Mouse (Mus musculus) activated CD4-positive, CD25-positive, alpha-beta regulatory T cell, adult 4 months (primary cell): ENCODE results near the gene Zpr1. TPM values are rescaled to one million over a fixed set of nuclear protein-coding genes. Genes with fewer than 3 reads are reported as not detected.

ENCODE experiments used
- ATAC-seq: one replicate; pipeline ENCODE4 v1.8.0; 2017
- polyA plus RNA-seq, 2 experiments: library from polyadenylated mRNA; unstranded; fragments of 100-300 nt; shearing (Covaris generic); gene quantifications; one replicate each; pipeline ENCODE4 v1.2.1; 2017

Gene Zpr1
- polyA plus RNA-seq, 2 experiments from 2014 or later: 32.5 to 40.7 TPM

DNA sequence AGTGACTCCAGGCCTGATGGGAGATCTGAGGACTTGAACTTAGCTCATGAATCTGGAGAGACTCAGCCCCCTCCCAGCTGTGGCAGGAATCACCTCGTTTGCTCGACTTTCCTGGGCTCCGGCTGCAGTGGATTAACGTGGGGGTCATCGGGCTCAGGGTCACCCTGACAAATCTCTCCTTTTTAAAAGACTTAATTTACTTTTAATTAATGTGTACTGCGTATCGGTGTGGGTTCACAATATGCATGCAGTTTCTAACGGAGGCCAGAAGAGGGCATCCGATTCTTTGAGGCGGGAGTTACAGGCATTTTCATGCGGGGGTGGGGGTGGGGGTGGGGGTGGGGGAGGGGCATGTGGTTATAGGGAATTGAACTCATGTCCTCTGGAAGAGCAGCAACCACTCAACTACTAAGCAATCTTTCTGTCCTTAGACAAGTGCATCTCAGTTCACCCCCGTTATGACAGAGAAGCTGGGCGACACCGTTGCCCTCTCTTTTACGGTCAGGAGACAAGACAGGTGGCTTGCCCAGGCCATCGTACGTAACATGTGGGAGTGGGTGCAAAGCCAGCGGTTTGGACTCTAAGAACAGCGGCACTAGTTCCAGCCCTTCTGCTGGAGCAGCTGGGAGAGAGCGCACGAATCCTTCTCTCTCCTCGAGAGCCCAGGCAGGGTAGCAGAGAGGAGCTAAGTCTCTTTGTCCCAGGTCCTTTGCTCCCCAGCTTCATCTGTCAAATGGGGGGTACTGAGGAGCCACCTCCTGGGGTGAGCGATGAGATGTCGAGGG lies 57.1 kb downstream of the Zpr1 start:
- no peak for ATAC-seq

DNA sequence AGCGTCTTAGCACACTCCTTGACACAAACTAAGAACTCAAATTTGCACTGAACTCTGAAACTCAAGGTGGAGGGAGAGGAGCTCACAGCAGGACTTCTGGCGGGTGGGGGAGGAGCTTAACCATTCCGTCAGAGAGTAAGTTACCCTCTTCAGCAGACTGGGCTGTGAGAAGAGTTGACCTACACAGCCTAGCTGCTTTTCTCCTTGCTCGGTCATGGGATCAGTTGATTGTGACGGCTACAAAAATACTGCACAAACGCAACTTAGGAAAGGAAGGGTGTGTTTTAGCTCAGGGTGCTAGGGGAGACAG lies 57.7 kb downstream of the Zpr1 start:
- no peak for ATAC-seq

DNA sequence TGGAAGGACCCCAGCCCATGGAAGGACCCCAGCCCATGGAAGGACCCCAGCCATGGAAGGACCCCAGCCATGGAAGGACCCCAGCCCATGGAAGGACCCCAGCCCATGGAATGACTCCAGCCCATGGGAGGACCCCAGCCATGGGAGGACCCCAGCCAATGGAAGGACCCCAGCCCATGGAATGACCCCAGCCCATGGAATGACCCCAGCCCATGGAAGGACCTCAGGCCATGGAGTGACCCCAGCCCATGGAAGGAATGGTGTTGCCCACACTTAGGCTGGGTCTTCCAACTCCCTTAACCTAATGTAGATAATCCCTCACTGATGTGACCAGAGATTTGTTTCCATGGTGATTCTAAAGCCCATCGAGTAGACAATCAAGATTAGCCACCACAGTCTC lies 58.4 kb downstream of the Zpr1 start:
- ATAC-seq: no peak

Other genes with a start within 250 kb of the Zpr1 start
- gene Apoa1, start 44.5 kb upstream of the Zpr1 start, polyA plus RNA-seq: not detected
- gene Apoc3, start 37.4 kb upstream of the Zpr1 start, polyA plus RNA-seq: not detected
- gene Apoa4, start 32.4 kb upstream of the Zpr1 start, polyA plus RNA-seq: not detected
- gene Apoa5, start 4.4 kb upstream of the Zpr1 start, polyA plus RNA-seq: not detected
- gene Bud13, start 9.9 kb downstream of the Zpr1 start, polyA plus RNA-seq: 10 to 100 TPM; 15.7 to 16.6 TPM
- gene 4931429L15Rik, start 46.9 kb downstream of the Zpr1 start, polyA plus RNA-seq: not detected